Mouse (Mus musculus) megakaryocyte, adult 5-6 weeks (primary cell): ENCODE data around the gene Abcc4. TPM values are rescaled to one million over a fixed set of nuclear protein-coding genes. Genes with fewer than 3 reads are reported as not detected.
"Not testable (repeated sequence)": the region's sequence is repeated elsewhere in the genome, so short reads cannot be mapped to it uniquely, and the experiment has no call there.

ENCODE experiments used
- ATAC-seq: 2 replicates; pipeline ENCODE4 v1.8.0; 2016; ENCODE audit warnings: mild to moderate bottlenecking, inconsistent platforms; ENCODE audit not compliant: poor library complexity, severe bottlenecking
- total RNA-seq, 2 experiments: library from RNA; stranded (forward) in 1 of 2; stranded (reverse) in 1 of 2; fragments of 153-499, 151-499 nt in 1 of 2; fragments of 221-1000, 200-1000 nt in 1 of 2; gene quantifications; 2 replicates each; pipeline versions ENCODE4 v1.2.3 to v1.2.4; 2015 to 2017

Abcc4 gene
- total RNA-seq, 2 experiments from 2014 or later = 24.6 to 29.8 TPM

GRCm38 (mm10) chr14:118649199-118649894, 56.7 kb downstream of the Abcc4 start:
- ATAC-seq = peak; percentile 69

- not testable (repeated sequence) for ATAC-seq
Measured at GRCm38 (mm10) chr14:118642940-118643591, 63.0 kb downstream of the Abcc4 start.

- peak; percentile 11; the same call in 1 of the 2 replicates for ATAC-seq
Measured at GRCm38 (mm10) chr14:118642140-118642539, 63.9 kb downstream of the Abcc4 start.

- peak; percentile 72 for ATAC-seq
Measured at GRCm38 (mm10) chr14:118638447-118639275, 67.4 kb downstream of the Abcc4 start.

GRCm38 (mm10) chr14:118635493-118636183, 70.4 kb downstream of the Abcc4 start:
- peak; percentile 23 for ATAC-seq

GRCm38 (mm10) chr14:118629649-118630048, 76.4 kb downstream of the Abcc4 start:
- ATAC-seq = no peak

- no peak for ATAC-seq
Measured at GRCm38 (mm10) chr14:118621449-118621789, 84.6 kb downstream of the Abcc4 start.

- ATAC-seq = no peak
Measured at GRCm38 (mm10) chr14:118620773-118621448, 85.1 kb downstream of the Abcc4 start.

GRCm38 (mm10) chr14:118616698-118617311, 89.2 kb downstream of the Abcc4 start:
- peak; percentile 77 for ATAC-seq

- ATAC-seq = no peak
Measured at GRCm38 (mm10) chr14:118613734-118614133, 92.3 kb downstream of the Abcc4 start.

- no peak for ATAC-seq
Measured at GRCm38 (mm10) chr14:118611714-118612113, 94.3 kb downstream of the Abcc4 start.

- no peak for ATAC-seq
Measured at GRCm38 (mm10) chr14:118610786-118611185, 95.2 kb downstream of the Abcc4 start.

GRCm38 (mm10) chr14:118608816-118609465, 97.1 kb downstream of the Abcc4 start:
- ATAC-seq = no peak

- no peak for ATAC-seq
Measured at GRCm38 (mm10) chr14:118608317-118608716, 97.7 kb downstream of the Abcc4 start.

GRCm38 (mm10) chr14:118606476-118606875, 99.5 kb downstream of the Abcc4 start:
- ATAC-seq = no peak

- no peak for ATAC-seq
Measured at GRCm38 (mm10) chr14:118604903-118605302, 101.1 kb downstream of the Abcc4 start.

- ATAC-seq = no peak
Measured at GRCm38 (mm10) chr14:118602031-118602430, 104.0 kb downstream of the Abcc4 start.

- ATAC-seq = no peak
Measured at GRCm38 (mm10) chr14:118600746-118601145, 105.3 kb downstream of the Abcc4 start.

- no peak for ATAC-seq
Measured at GRCm38 (mm10) chr14:118598757-118599156, 107.3 kb downstream of the Abcc4 start.
